Comparison of ENCODE assay signal across 8 mouse cellular contexts in the genomic region with DNA sequence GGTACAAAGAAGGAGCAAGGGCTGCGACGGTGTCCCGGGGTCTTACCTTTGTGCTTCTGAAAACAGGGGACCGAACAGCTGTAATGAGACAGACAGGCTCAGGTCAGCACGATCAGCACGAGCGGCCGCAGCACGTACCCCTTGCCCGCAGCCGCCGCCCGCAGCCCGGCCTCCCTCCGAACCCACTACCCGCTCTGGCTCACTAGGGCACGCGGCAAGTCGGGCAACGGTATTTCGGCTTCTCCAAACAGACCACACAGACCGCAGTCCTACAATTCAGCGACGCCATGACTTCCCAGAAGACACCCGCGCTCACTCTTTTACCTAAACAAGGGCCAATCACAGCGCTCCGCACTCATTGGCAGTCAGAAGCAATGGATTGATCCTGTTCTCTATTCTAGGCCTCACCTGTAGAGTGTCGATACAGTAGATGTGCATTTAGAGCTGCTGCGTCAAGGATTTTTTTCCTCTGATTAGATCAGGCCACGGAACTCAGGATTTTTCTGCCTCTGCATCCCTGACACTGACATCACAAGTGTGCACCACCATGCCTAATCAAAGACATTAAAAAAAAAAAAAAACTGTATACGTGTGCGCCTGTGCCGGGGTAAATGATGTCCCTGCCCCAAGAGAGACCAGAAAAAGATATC. TPM values are rescaled to one million over a fixed set of nuclear protein-coding genes. Genes with fewer than 3 reads are reported as not detected.
A peak's percentile ranks its signal among the peaks of the same experiment; 100 is the strongest.
DNase-seq lines count a peak whose midpoint lies in the region; ATAC-seq lines count a peak whose summit lies in the region.

A gene (minus strand): TSS at position 314 of the 650 bp plus-strand sequence.

- H3K4me3 ChIP-seq in intestine, embryonic 14.5 days (ENCODE audit: low read depth, low read length) = peak within 1 kb of the TSS; percentile 72

- intact Hi-C loops in left cerebral cortex, postnatal 14 days (cut with DNase I) = loop anchor here (5.0 kb wide), 1 partner anchor 266 kb away; no protein-coding TSS in a partner anchor

- peak; percentile 86 to 96 for DNase-seq in adrenal gland, adult (ENCODE audit: inconsistent age in 2 of 2, low spot score in 1 of 2)
- peak; percentile 96 for DNase-seq in embryo, embryonic 10.5 days (ENCODE audit: low spot score)
- peak; percentile 77 for DNase-seq in gastrocnemius, postnatal 25 days
- DNase-seq in intestine, embryonic 14.5 days (ENCODE audit: low spot score) = peak; percentile 89
- DNase-seq in left cerebral cortex, postnatal 14 days (ENCODE audit: low spot score in 2 of 2) = peak; percentile 94 to 96
- peak; percentile 90 for DNase-seq in mesoderm, embryonic 11.5 days (ENCODE audit: low read depth, low spot score)
- DNase-seq in right cerebral cortex, postnatal 36 days (ENCODE audit: low spot score in 2 of 2) = peak; percentile 85 to 91
- DNase-seq in yolk sac, embryonic 10.5 days (ENCODE audit: low spot score) = peak; percentile 81

- ATAC-seq in intestine, embryonic 14.5 days (replicated peaks; ENCODE audit: low FRiP score, low TSS enrichment, low read depth) = peak; percentile 92

- H3K9ac ChIP-seq in intestine, embryonic 14.5 days (ENCODE audit: low read length) = peak within 1 kb of the TSS; percentile 65

- H3K4me1 ChIP-seq in intestine, embryonic 14.5 days (replicated peaks; ENCODE audit: control insufficient read depth, insufficient read depth, low read length) = 0 out of 2 replicates have a peak, but pooled peaks cover 4% of the 10 kb centered on the region

- peaks cover 28% of the 10 kb centered on the region for H3K36me3 ChIP-seq in intestine, embryonic 14.5 days (ENCODE audit: control insufficient read depth, insufficient read depth, low read length)

- no peaks in the 10 kb centered on the region for H3K27me3 ChIP-seq in intestine, embryonic 14.5 days (replicated peaks; ENCODE audit: control insufficient read depth, insufficient read depth, low read length)

- H3K4me2 ChIP-seq in intestine, embryonic 14.5 days (ENCODE audit: low read length) = peak within 1 kb of the TSS; percentile 56

- no peaks in the 10 kb centered on the region for H3K9me3 ChIP-seq in intestine, embryonic 14.5 days (ENCODE audit: control insufficient read depth, low read length)

- no peak within 1 kb of the TSS for H3K27ac ChIP-seq in intestine, embryonic 14.5 days (ENCODE audit: low read depth)

- WGBS in intestine, embryonic 14.5 days = 4% methylated on average over 34 of the region's 34 CpGs

RNA-seq across cellular contexts. Expression of the gene that starts here (rescaled TPM):
- total RNA-seq in gastrocnemius, postnatal 25 days (2021) = 10 to 100 TPM in 1 of 2 experiments, 1 to 10 TPM in 1; 9.6 to 10.2 TPM
- polyA plus RNA-seq in intestine, embryonic 14.5 days (2014; fragmentation: Nextera tagmentation; extraction: Ambion mirVana) = 65.9 and 67.6 TPM in 2 replicates
- 10 to 100 TPM; 28.0 to 34.8 TPM for total RNA-seq in left cerebral cortex, postnatal 14 days (2021)
